In the genomic region with DNA sequence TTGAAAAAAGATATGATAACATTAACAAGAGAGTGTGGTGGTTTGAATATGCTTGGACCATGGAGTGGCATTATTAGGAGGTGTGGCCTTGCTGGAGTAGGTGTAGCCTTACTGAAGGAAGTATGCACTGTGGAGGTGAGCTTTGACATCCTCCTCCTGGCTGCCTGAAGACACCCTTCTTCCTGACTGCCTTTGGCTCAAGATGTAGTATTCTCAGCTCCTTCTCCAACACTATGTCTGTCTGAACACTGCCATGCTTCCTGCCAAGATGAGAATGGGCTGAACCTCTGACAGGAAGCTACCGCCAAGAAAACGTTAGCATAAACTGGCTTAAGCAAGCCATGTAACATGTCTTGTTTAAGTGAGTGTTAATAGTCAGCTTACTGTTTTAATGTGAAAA, we compare ENCODE assay signal across 28 mouse cellular contexts.
DNase-seq lines count a peak whose midpoint lies in the region; ATAC-seq and TF ChIP-seq lines count a peak whose summit lies in the region.
"Had no signal": no experiment of that assay in that cellular context is flagged by ENCODE, and none has a peak within 500 bp of the region (broad histone marks: within the 10 kb centered on the region; RNA-seq: fewer than 3 reads in every experiment).

No protein-coding gene starts in this region.

- no peak for TF ChIP-seq POLR2A in lung, adult 2 months (IDR thresholded peaks at IDR 0.05; ENCODE audit: borderline replicate concordance, extremely low read depth, low read depth, low read length)

- TF ChIP-seq CTCF in forebrain, postnatal 0 days (IDR thresholded peaks at IDR 0.05; ENCODE audit: low read depth), result no peak
- TF ChIP-seq CTCF in lung, adult 2 months (IDR thresholded peaks at IDR 0.05; ENCODE audit: insufficient read depth, low read length), result no peak
- no peak for TF ChIP-seq CTCF in lung, postnatal 0 days (IDR thresholded peaks at IDR 0.05)

- TF ChIP-seq EP300 in lung, postnatal 0 days (IDR thresholded peaks at IDR 0.05), result no peak

- peak; percentile 23; the same call in 1 of the 2 replicates for ATAC-seq in forebrain, postnatal 0 days
- no peak for ATAC-seq in forebrain, embryonic 15.5 days (replicated peaks)
- ATAC-seq in lung, embryonic 15.5 days (ENCODE audit: borderline replicate concordance, extremely low read depth, low FRiP score, low TSS enrichment), result peak; percentile 82
- ATAC-seq in lung, postnatal 0 days, result no peak
- ATAC-seq: activated CD4-positive, CD25-positive, alpha-beta regulatory T cell, adult 4 months; CD4-positive, CD25-positive, alpha-beta regulatory T cell, adult 4 months; forebrain, embryonic 14.5 days; Patski had no signal

- no peak overlapping the region for H3K4me3 ChIP-seq in forebrain, postnatal 0 days (ENCODE audit: low read depth, low read length)
- no peak overlapping the region for H3K4me3 ChIP-seq in forebrain, embryonic 15.5 days
- H3K4me3 ChIP-seq in lung, embryonic 15.5 days, result no peak overlapping the region
- no peak overlapping the region for H3K4me3 ChIP-seq in lung, adult 2 months (replicated peaks; ENCODE audit: extremely low read depth, low read depth, low read length)
- no peak overlapping the region for H3K4me3 ChIP-seq in lung, postnatal 0 days (ENCODE audit: low read depth, low read length)
- H3K4me3 ChIP-seq: embryonic facial prominence, embryonic 13.5 days; embryonic facial prominence, embryonic 15.5 days; erythroblast, embryonic 14.5 days; forebrain, embryonic 10.5 days; forebrain, embryonic 12.5 days had no signal

- no peak for DNase-seq in forebrain, postnatal 0 days
- DNase-seq in lung, adult 2 months, result no peak
- DNase-seq in lung, postnatal 0 days (ENCODE audit: low spot score), result peak; percentile 5
- DNase-seq in lung, postnatal 25 days (ENCODE audit: low spot score), result no peak
- DNase-seq: adrenal gland, adult 8-10 months; adrenal gland, postnatal 14 days; adrenal gland, postnatal 36 days; B cell, adult 2 months; cerebellum, adult 11 months; cerebellum, adult 18-20 months; cerebellum, adult 8-10 months; cerebellum, adult 9-11 months; cerebellum, postnatal 14 days; cerebellum, postnatal 36 days; embryo, embryonic 11 days had no signal

- whole genome bisulfite sequencing in forebrain, postnatal 0 days, result 66% methylated on average over 2 of the region's 2 CpGs
- 79% methylated on average over 2 of the region's 2 CpGs for WGBS in forebrain, embryonic 15.5 days
- 48% methylated on average over 2 of the region's 2 CpGs for WGBS in lung, embryonic 15.5 days
- 61% methylated on average over 2 of the region's 2 CpGs for WGBS in lung, adult 2 months
- WGBS in lung, postnatal 0 days, result 65% methylated on average over 2 of the region's 2 CpGs

- no peaks in the 10 kb centered on the region for H3K36me3 ChIP-seq in forebrain, postnatal 0 days (ENCODE audit: insufficient read depth)
- no peaks in the 10 kb centered on the region for H3K36me3 ChIP-seq in forebrain, embryonic 15.5 days
- no peaks in the 10 kb centered on the region for H3K36me3 ChIP-seq in lung, embryonic 15.5 days
- H3K36me3 ChIP-seq in lung, postnatal 0 days (ENCODE audit: insufficient read depth, low read length), result no peaks in the 10 kb centered on the region
- H3K36me3 ChIP-seq: embryonic facial prominence, embryonic 13.5 days; embryonic facial prominence, embryonic 15.5 days; forebrain, embryonic 10.5 days; forebrain, embryonic 12.5 days; G1E had no signal

- no peak overlapping the region for H3K9ac ChIP-seq in forebrain, postnatal 0 days
- no peak overlapping the region for H3K9ac ChIP-seq in forebrain, embryonic 15.5 days (replicated peaks)
- H3K9ac ChIP-seq in lung, embryonic 15.5 days, result no peak overlapping the region
- H3K9ac ChIP-seq in lung, postnatal 0 days (replicated peaks; ENCODE audit: low read depth), result no peak overlapping the region
- H3K9ac ChIP-seq: embryonic facial prominence, embryonic 13.5 days; embryonic facial prominence, embryonic 15.5 days; forebrain, embryonic 12.5 days had no signal

- no peaks in the 10 kb centered on the region for H3K9me3 ChIP-seq in forebrain, postnatal 0 days (ENCODE audit: low read length)
- H3K9me3 ChIP-seq in forebrain, embryonic 15.5 days, result no peaks in the 10 kb centered on the region
- no peaks in the 10 kb centered on the region for H3K9me3 ChIP-seq in lung, embryonic 15.5 days
- H3K9me3 ChIP-seq in lung, postnatal 0 days (ENCODE audit: low read length), result no peaks in the 10 kb centered on the region
- H3K9me3 ChIP-seq: embryonic facial prominence, embryonic 13.5 days; embryonic facial prominence, embryonic 15.5 days; forebrain, embryonic 10.5 days; forebrain, embryonic 12.5 days; G1E had no signal

- no peak overlapping the region for H3K27ac ChIP-seq in forebrain, postnatal 0 days (ENCODE audit: low read depth, low read length)
- no peak overlapping the region for H3K27ac ChIP-seq in forebrain, embryonic 15.5 days (replicated peaks)
- H3K27ac ChIP-seq in lung, embryonic 15.5 days, result no peak overlapping the region
- no peak overlapping the region for H3K27ac ChIP-seq in lung, postnatal 0 days (ENCODE audit: low read length)
- H3K27ac ChIP-seq: embryonic facial prominence, embryonic 13.5 days; embryonic facial prominence, embryonic 15.5 days; forebrain, embryonic 10.5 days; forebrain, embryonic 12.5 days had no signal

- no peak overlapping the region for H3K4me2 ChIP-seq in forebrain, postnatal 0 days (ENCODE audit: low read depth)
- no peak overlapping the region for H3K4me2 ChIP-seq in forebrain, embryonic 15.5 days (replicated peaks)
- H3K4me2 ChIP-seq in lung, embryonic 15.5 days, result no peak overlapping the region
- no peak overlapping the region for H3K4me2 ChIP-seq in lung, postnatal 0 days (replicated peaks; ENCODE audit: low read depth, low read length)
- H3K4me2 ChIP-seq: embryonic facial prominence, embryonic 13.5 days; embryonic facial prominence, embryonic 15.5 days; forebrain, embryonic 12.5 days had no signal

- H3K27me3 ChIP-seq in forebrain, postnatal 0 days (ENCODE audit: insufficient read depth, low read length), result no peaks in the 10 kb centered on the region
- H3K27me3 ChIP-seq in forebrain, embryonic 15.5 days, result no peaks in the 10 kb centered on the region
- H3K27me3 ChIP-seq in lung, embryonic 15.5 days, result no peaks in the 10 kb centered on the region
- H3K27me3 ChIP-seq in lung, postnatal 0 days (replicated peaks; ENCODE audit: insufficient read depth, low read length), result no peaks in the 10 kb centered on the region
- H3K27me3 ChIP-seq: CH12.LX; embryonic facial prominence, embryonic 13.5 days; embryonic facial prominence, embryonic 15.5 days; forebrain, embryonic 12.5 days; Patski had no signal

- H3K4me1 ChIP-seq in forebrain, postnatal 0 days (ENCODE audit: insufficient read depth), result no peaks in the 10 kb centered on the region
- H3K4me1 ChIP-seq in forebrain, embryonic 15.5 days, result no peaks in the 10 kb centered on the region
- no peaks in the 10 kb centered on the region for H3K4me1 ChIP-seq in lung, embryonic 15.5 days
- H3K4me1 ChIP-seq in lung, adult 2 months (ENCODE audit: control insufficient read depth, insufficient read depth, low read length), result no peaks in the 10 kb centered on the region
- no peaks in the 10 kb centered on the region for H3K4me1 ChIP-seq in lung, postnatal 0 days (ENCODE audit: insufficient read depth, low read depth, low read length)
- H3K4me1 ChIP-seq: embryonic facial prominence, embryonic 13.5 days; embryonic facial prominence, embryonic 15.5 days; forebrain, embryonic 10.5 days; forebrain, embryonic 12.5 days had no signal

Comparison
In these comparisons a context has a peak if more than half of its experiments do, and no peak if none do; other contexts are left out.
1. ATAC-seq: peak in forebrain, postnatal 0 days (single experiment) and lung, embryonic 15.5 days (single experiment); none in forebrain, embryonic 15.5 days (single experiment) and lung, postnatal 0 days (single experiment).